Mouse (Mus musculus): ENCODE measurements at regions not wholly inside any gene's neighbourhood (a gene's known extent, or its start where the extent isn't known, plus 50 kb on each side); places are given as distances from the start of the nearest gene placed in this dataset.

DNA sequence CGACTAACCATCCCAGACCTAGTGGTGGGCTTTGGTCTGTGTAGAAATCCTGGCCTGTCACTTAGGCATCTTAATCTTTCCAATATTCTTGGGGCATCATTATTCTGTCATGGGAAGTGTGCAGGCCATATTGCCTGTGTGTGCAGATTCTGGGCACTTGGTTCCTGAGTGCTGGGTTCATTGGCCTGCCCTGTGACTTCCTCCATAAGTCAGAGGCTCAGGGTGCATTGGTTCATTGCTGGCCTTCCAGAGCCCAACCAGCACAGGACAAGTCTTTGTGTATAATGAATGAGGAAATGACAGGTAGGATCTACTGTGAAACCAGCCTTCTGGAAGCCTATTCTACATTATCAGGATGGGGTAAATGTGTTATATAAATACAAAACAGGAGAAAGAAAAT lies 270.6 kb upstream of the Id2 start:
- no peak overlapping the region for H3K27ac ChIP-seq (ENCODE audit: insufficient read depth, low read depth)
- TF ChIP-seq UBTF (IDR thresholded peaks at IDR 0.05; ENCODE audit: low read depth, low read length), result no peak
- no peak for TF ChIP-seq MAZ (IDR thresholded peaks at IDR 0.05; ENCODE audit: low read depth, low read length)
- no peak for TF ChIP-seq MXI1 (IDR thresholded peaks at IDR 0.05; ENCODE audit: low read depth, low read length)
- TF ChIP-seq BHLHE40 (IDR thresholded peaks at IDR 0.05; ENCODE audit: low read depth, low read length), result no peak
- TF ChIP-seq NRF1 (IDR thresholded peaks at IDR 0.05; ENCODE audit: low read depth, low read length), result no peak
- TF ChIP-seq POLR2AphosphoS2 (IDR thresholded peaks at IDR 0.05; ENCODE audit: low read depth, low read length), result no peak
- TF ChIP-seq CHD2 (IDR thresholded peaks at IDR 0.05; ENCODE audit: low read length), result no peak
- TF ChIP-seq JUND (conservative IDR thresholded peaks at IDR 0.05; ENCODE audit: low read depth, low read length), result no peak
- no peak for TF ChIP-seq JUN (IDR thresholded peaks at IDR 0.05; ENCODE audit: insufficient read depth, low read depth, low read length)
- no peak for TF ChIP-seq NELFE (IDR thresholded peaks at IDR 0.05; ENCODE audit: low read depth, low read length)
- no peak for TF ChIP-seq CTCF (conservative IDR thresholded peaks at IDR 0.05 in 1 of 2, IDR thresholded peaks at IDR 0.05 in 1 of 2; ENCODE audit: low read depth in 2 of 2, low read length in 2 of 2)
- no peak for TF ChIP-seq USF2 (conservative IDR thresholded peaks at IDR 0.05; ENCODE audit: low read depth, low read length)
- TF ChIP-seq POLR2A (IDR thresholded peaks at IDR 0.05; ENCODE audit: low read depth, low read length), result no peak
- TF ChIP-seq ETS1 (conservative IDR thresholded peaks at IDR 0.05; ENCODE audit: low read depth, low read length), result no peak
- H3K4me2 ChIP-seq (ENCODE audit: insufficient read depth, low read depth, poor library complexity, severe bottlenecking), result no peak overlapping the region
- H3K9me3 ChIP-seq (replicated peaks; ENCODE audit: low read length), result no peaks in the 10 kb centered on the region
- in situ Hi-C loops (cut with MboI; ENCODE audit: low pct_ligation_motif_present, low pct_unique_long_range_greater_than_20kb, low sequenced_read_pairs) (no loop called here), dilution Hi-C loops (cut with MboI; ENCODE audit: extremely low pct_ligation_motif_present, extremely low pct_unique_long_range_greater_than_20kb, low sequenced_read_pairs) (no loop called here)
- H3K4me3 ChIP-seq (replicated peaks in 1 of 3; ENCODE audit: low read depth in 2 of 3, low read length in 2 of 3, poor library complexity in 1 of 3), result no peak overlapping the region
- no peaks in the 10 kb centered on the region for H3K79me2 ChIP-seq (replicated peaks; ENCODE audit: control insufficient read depth, extremely low read depth, insufficient read depth, poor library complexity, severe bottlenecking)
- 0 out of 4 replicates have a peak, but pooled peaks cover 0 to 4% of the 10 kb centered on the region in 2 experiments for H3K4me1 ChIP-seq (ENCODE audit: control insufficient read depth in 1 of 2, insufficient read depth in 2 of 2)
- no peaks in the 10 kb centered on the region for H3K36me3 ChIP-seq (replicated peaks in 1 of 2; ENCODE audit: control insufficient read depth in 1 of 2, insufficient read depth in 1 of 2, low read length in 1 of 2)
- H3K27me3 ChIP-seq (replicated peaks), result no peaks in the 10 kb centered on the region
- DNase-seq (ENCODE audit: extremely low read depth), result no peak
- H3K9ac ChIP-seq (ENCODE audit: insufficient read depth, low read depth), result no peak overlapping the region

DNA sequence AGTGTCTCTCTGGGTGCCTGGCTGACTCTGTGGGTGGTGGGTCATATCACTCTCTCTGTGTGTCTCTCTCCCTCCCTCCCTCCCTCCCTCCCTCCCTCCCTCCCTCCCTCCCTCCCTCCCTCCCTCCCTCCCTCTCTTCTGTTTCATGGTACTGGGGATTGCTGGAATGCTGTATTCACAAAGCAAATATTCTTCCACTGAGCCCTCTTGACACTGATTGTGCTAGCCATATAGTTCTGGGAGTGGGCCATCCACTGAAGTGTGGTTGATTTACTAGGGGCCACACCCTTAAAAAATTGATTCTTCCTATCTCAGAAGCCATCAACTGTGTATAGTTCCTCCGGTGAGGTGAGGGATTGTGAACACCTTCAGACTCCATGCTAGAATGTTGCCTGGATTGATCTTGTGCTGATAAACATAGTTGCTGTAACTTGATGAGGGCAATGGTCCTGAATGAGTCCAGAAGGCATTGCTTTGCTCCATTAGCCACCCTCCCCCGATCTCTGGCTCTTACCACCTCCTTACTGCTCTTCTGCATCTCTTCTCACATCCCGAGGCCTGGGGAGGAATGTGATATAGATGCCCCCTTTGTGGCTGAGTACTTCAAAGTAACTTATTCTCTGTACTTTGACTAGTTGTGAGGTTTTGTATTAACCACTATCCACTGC lies 268.8 kb upstream of the Id2 start:
- Histone ChIP-seq H3K9ac (ENCODE audit: insufficient read depth, low read depth) (no peak overlapping the region), H3K4me3 (replicated peaks in 1 of 3; ENCODE audit: low read depth in 2 of 3, low read length in 2 of 3, poor library complexity in 1 of 3) (no peak overlapping the region), H3K4me1 (ENCODE audit: control insufficient read depth in 1 of 2, insufficient read depth in 2 of 2) (0 out of 4 replicates have a peak, but pooled peaks cover 0 to 4% of the 10 kb centered on the region in 2 experiments), H3K36me3 (replicated peaks in 1 of 2; ENCODE audit: control insufficient read depth in 1 of 2, insufficient read depth in 1 of 2, low read length in 1 of 2) (no peaks in the 10 kb centered on the region), H3K9me3 (replicated peaks; ENCODE audit: low read length) (no peaks in the 10 kb centered on the region), H3K27me3 (replicated peaks) (no peaks in the 10 kb centered on the region), H3K27ac (ENCODE audit: insufficient read depth, low read depth) (no peak overlapping the region), H3K4me2 (ENCODE audit: insufficient read depth, low read depth, poor library complexity, severe bottlenecking) (no peak overlapping the region), H3K79me2 (replicated peaks; ENCODE audit: control insufficient read depth, extremely low read depth, insufficient read depth, poor library complexity, severe bottlenecking) (no peaks in the 10 kb centered on the region)
- dilution Hi-C loops (cut with MboI; ENCODE audit: extremely low pct_ligation_motif_present, extremely low pct_unique_long_range_greater_than_20kb, low sequenced_read_pairs) (no loop called here), in situ Hi-C loops (cut with MboI; ENCODE audit: low pct_ligation_motif_present, low pct_unique_long_range_greater_than_20kb, low sequenced_read_pairs) (no loop called here)
- no peak for DNase-seq (ENCODE audit: extremely low read depth)
- TF ChIP-seq ZKSCAN1 (IDR thresholded peaks at IDR 0.05; ENCODE audit: borderline replicate concordance, low read depth, low read length), result no peak
- TF ChIP-seq CHD1 (IDR thresholded peaks at IDR 0.05; ENCODE audit: low read depth, low read length), result no peak
- no peak for TF ChIP-seq ELF1 (IDR thresholded peaks at IDR 0.05; ENCODE audit: low read depth, low read length)
- TF ChIP-seq SMC3 (IDR thresholded peaks at IDR 0.05; ENCODE audit: low read depth, low read length), result no peak
- no peak for TF ChIP-seq PAX5 (IDR thresholded peaks at IDR 0.05; ENCODE audit: low read length)
- no peak for TF ChIP-seq CHD2 (IDR thresholded peaks at IDR 0.05; ENCODE audit: low read length)
- TF ChIP-seq ZMIZ1 (IDR thresholded peaks at IDR 0.05; ENCODE audit: low read depth, low read length), result no peak
- TF ChIP-seq USF2 (conservative IDR thresholded peaks at IDR 0.05; ENCODE audit: low read depth, low read length), result no peak
- TF ChIP-seq MXI1 (IDR thresholded peaks at IDR 0.05; ENCODE audit: low read depth, low read length), result no peak
- TF ChIP-seq RCOR1 (conservative IDR thresholded peaks at IDR 0.05; ENCODE audit: low read depth, low read length), result no peak
- no peak for TF ChIP-seq MAX (IDR thresholded peaks at IDR 0.05; ENCODE audit: low read length)
- no peak for TF ChIP-seq NELFE (IDR thresholded peaks at IDR 0.05; ENCODE audit: low read depth, low read length)
- TF ChIP-seq MEF2A (IDR thresholded peaks at IDR 0.05; ENCODE audit: borderline replicate concordance, low read depth, low read length), result no peak
- no peak for TF ChIP-seq HCFC1 (IDR thresholded peaks at IDR 0.05; ENCODE audit: low read depth, low read length)
